Mouse (Mus musculus): ENCODE measurements around the gene Mrpl44.

Mrpl44 gene

DNA sequence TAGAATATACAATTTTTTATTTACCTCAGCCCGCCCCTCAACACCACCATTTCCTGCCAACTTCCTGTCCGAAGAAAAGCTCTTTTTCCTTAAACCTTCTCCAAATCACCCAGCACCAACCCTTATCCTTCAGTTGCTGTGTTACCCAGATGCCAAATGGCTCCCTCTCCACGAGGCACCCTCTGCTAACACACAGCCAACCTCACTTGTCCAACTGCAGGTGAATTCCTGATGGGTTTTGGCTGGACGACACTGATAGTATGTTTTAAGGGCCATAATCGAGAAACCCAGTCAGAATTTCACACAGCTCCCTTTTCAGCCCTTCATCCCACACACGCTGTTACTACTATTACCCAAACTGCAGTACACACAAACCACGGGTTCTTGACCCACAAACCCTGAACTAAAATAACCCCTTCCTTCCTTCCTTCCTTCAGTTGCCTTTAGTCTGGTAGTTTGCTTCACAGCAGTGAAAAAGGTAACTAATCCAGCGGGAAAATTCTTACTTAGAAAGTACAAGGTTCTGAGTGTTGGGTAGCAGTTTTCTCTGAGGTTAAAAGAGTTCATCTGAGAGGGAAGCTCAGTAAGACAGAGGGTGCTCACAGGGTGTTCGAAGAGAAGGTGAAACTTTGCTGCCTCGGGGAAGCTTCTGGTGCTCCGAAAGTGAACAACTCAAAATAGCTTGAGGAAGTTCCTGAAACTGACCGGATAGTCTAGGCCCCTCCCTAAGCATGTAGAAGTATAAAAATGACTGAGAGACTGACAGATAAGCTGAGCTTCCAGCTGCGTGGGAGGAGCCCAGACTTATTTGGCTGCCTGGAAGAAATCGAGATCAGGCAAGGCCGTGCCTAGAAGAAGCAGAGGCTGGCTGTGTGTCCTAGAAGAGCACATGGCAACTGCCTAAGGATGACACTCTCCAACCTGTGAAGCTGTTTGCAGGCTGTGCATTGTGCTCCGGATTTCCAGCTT, 13.3 kb upstream of the Mrpl44 start:
- no peak for DNase-seq (ENCODE audit: low spot score in 2 of 2)

DNA sequence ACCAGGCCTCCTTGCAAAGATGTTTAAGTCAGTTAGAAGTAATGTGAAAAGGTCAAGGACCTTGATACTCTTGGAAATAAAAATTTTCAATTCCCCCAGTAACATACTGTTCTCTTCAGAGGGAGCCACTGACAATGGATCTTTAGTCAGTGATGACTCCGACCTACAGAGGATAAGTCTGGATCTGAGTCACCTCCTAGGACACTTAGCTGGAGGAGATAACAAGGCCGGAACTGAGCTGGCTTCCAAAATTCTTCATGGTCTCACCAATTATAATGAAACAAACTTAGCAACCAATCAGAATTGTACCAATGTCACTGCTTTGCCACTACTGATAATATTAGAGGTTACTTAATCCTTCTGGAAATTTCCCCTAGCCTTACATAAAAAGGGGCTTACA, 11.8 kb upstream of the Mrpl44 start:
- no peak for DNase-seq (ENCODE audit: low spot score in 2 of 2)

DNA sequence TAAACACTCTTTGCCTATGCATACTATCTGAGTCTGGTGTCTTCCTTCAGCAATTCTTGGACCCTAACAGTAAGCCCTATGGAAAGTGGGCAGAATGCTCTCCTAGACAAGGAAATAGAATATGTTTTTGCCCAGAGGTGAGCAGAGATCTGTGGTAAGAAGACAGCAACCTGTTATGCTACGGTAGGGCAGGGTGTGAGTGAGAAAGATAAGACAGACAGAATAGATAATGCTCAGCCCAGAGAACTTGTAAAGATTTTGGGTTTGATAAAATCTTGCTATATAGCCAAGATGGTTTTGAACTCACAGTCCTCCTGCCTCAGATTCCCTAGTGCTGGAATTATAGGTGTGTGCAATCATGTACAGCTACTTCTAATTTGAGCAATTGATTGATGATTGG, 11.3 kb upstream of the Mrpl44 start:
- no peak for DNase-seq (ENCODE audit: low spot score in 2 of 2)

DNA sequence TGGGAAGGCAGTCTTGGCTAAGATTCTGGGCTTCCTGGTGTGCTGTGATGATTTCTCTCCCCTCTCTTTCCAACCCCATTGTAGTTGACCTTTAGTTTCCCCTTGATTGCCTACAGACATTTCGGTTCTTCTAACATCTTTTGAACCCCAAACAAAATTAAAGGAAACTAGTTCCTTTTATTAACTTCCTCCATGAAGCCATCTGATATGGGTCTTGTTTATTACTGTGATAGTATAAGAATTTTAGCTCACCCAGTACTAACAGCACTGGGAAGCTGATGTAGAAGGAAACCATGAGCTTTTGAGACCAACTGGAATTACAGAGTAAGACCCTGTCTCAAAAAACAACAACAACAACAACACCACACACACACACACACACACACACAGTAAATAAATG, 7.6 kb upstream of the Mrpl44 start:
- DNase-seq (ENCODE audit: low spot score in 2 of 2), result no peak

DNA sequence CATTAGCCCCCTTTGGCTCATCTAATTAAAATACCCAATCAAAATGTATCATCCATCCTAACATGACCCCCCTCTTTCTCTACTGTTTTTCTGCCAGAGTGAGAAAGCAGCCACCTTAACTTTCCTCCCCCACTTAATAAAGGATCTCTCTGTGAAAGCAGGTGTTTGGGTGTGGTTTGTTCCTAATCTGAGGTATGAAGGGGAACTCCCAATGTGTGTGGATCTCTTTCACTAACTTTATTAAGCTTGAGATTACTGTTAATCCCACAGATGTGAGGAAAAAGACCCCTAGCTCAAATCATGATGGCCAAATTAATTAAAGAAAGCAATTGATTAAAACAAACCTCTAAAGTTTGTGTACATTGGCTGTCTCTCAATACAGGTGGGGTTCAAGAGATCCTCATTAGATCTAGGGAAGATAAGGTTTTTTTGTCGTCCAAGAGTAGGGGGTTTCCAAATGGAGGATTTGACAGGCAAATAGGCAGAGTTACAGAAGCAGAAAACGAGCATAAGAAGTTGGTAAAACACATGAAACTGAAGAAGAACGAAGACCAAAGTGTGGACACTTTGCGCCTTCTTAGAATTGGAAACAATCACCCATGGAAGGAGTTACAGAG, 1.5 kb upstream of the Mrpl44 start:
- no peak for DNase-seq (ENCODE audit: low spot score in 2 of 2)

DNA sequence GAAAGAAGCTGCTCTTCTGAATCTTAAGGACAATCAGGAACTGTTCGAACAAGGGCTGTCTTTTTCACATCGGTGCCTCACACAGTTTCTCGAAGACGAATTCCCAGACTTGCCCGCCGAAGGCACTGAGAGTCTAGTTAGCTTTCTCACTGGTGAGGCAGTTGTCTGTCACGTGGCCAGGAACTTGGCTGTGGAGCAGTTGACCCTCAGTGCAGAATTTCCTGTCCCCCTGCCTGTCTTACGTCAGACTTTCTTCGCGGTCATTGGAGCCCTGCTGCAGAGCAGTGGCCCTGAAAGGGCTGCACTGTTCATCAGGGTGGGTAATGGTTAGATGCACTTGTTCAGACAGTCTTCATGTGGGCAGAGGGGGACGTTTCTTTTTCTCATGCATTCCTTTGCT, 2.2 kb downstream of the Mrpl44 start:
- DNase-seq (ENCODE audit: low spot score in 2 of 2), result no peak

DNA sequence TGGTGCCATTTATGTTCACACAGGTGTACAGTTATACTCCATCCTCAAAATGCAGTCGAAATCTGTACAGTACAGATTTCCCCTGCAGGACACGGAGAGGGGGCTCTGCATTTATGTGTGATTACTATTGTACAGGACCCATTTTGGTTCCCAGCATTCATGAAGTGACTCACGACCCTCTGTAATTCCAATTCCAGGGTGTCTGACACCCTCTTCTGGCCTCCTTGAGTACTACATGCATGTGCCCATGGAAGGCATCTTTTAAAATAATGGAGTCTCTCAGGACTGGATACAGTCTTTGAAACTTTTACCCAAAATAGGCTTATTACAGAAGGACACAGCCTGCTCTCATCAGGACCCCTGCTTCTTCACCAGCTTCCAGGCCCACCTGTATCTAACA, 6.6 kb downstream of the Mrpl44 start:
- DNase-seq (ENCODE audit: low spot score in 2 of 2), result no peak

DNA sequence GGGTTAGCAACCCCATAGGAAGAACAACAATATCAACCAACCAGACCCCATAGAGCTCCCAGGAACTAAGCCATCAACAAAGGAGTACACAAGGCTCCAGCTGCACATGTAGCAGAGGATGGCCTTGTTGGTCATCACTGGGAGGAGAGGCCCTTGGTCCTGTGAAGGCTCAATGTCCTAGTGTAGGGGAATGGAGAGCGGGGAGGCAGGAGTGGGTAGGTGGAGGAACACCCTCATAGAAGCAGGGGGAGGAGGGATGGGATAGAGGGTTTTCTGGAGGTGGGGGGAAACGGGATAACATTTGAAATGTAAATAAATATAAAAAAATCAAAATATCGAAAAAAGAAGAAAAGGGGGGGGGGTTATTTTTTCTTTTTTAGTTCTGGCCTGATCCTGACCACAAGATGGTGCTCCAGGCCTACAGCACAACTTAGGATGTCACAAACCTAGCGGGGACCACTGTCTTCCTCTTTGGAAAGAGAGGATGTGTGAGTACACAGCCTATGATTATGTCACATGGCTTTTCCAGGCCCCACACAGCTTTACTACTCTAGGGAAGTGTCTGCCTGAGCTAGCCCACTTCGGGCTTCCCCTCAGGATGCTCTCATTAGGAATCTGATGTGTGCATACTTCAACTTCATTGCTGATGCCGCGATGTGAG, 10.6 kb downstream of the Mrpl44 start:
- DNase-seq (ENCODE audit: low spot score in 2 of 2), result peak in 1 of 2 experiments; percentile 13

DNA sequence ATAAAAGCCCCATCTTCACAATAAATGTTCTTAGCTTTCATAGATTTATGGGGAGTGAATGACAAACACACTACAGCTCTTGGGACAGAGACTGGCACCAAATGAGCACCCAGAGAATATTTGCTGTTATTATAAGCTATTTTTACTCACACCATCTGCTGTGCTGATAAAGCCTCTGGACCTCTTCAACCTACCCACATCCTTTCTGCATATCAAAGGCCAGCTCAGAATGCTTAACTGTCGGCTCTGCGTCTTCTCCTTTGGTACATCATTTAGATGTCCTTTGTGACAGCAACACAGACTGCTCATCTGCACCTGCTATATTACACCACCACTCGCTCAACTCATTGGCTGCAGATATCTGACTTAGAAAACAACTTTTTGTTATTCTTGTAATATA, 21.3 kb downstream of the Mrpl44 start:
- no peak for DNase-seq (ENCODE audit: low spot score in 2 of 2)

DNA sequence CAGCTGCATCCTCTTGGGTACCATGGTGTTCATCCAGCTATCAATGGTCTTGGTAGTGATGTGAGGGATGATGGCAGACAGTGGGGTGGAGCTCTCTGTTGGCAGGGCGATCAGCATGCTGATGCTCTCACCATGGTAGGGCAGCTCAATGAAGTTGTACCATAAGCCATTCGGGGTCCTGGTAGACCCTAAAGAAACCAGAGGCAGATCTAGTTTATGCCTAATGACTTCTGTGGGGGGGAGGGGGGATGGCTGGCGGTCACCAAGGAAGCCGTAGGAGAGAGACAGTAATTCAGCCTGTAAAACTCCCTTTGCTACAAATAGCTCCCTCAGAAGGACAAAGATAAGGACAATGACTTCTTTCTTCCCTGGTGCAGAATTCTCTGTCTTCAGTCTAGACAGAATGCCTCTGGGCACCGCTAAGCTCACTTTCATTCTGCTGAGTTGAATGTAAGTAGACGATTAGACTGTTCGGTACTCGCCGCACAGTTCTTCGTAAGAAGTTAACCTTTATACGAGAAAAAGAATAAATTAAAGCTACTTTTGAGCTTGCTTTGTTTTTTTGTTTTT, 27.1 kb downstream of the Mrpl44 start:
- DNase-seq (ENCODE audit: low spot score in 2 of 2), result no peak

DNA sequence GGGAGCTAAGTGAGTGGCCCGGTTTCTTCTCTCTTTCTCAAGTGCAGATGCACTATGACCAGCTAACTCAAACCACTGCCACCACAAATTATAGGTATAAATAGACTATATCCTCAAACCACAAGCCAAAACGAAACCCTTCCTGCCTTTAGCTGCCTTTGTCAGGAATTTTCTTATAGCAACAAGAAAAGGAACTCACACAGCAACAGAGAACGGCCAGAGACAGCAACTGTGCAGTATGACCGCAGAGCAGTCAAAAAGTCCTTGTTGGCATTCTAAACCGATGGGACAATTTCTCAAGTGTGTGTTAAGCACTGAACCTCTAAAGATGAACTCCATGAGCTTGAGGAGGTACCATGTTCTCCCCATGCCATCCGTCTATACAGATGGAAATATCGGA, 27.8 kb downstream of the Mrpl44 start:
- no peak for DNase-seq (ENCODE audit: low spot score in 2 of 2)

DNA sequence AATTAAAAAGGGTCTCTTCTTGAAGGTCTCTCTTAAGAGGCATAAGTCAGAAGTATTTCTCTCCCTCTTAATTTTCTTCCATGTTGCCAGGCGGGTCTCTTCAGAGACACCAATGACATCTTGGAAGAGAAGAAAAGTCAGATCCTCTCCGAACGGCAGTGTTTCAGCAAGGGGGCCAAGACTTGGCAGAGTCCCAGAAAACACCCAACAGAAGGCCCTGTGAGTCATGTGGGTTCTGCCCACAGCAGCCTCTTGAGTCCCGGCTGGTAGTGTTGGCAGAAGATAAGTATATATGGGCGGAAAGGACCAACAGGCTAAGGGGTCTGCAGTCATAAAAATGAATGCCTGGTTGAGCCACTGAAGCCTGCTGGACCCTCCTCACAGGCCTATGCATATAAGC, 31.0 kb downstream of the Mrpl44 start:
- DNase-seq (ENCODE audit: low spot score in 2 of 2), result no peak

DNA sequence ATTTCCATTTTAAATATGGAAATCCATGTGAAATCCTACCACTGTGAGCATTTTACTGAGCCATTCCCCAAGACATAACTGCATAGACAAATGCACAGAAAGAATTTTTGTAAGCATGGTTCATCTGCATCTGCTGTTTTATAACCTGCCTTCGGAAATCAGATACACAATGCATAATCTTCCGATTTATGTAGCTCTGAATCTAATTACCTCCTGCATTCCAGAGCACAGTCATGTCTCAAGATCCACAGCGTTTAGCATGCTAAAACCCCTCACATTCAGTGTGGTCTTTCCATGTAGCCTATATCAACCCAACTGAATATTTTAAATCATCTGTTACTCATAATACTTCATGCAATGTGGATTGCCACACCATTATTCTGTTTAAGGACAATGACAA, 33.6 kb downstream of the Mrpl44 start:
- DNase-seq (ENCODE audit: low spot score in 2 of 2), result no peak

DNA sequence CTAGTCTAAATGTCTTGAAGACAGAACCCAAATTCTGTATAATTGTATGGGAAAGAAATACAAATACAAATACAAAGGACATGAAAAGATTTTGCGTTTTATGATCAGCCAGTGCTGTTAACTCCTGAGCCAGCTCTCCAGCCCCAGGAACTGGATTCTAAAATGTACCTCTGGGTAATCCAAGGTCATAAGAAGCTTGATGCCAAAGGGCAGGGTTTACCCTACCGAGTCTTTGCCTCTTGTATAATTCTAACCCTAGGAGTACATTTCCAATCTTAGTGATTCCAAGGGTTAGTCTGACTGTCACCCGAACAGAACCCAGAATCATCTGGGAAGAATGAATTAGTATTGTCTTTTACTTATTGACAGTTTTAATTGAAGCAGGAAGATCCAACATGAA, 39.6 kb downstream of the Mrpl44 start:
- DNase-seq (ENCODE audit: low spot score in 2 of 2), result no peak

DNA sequence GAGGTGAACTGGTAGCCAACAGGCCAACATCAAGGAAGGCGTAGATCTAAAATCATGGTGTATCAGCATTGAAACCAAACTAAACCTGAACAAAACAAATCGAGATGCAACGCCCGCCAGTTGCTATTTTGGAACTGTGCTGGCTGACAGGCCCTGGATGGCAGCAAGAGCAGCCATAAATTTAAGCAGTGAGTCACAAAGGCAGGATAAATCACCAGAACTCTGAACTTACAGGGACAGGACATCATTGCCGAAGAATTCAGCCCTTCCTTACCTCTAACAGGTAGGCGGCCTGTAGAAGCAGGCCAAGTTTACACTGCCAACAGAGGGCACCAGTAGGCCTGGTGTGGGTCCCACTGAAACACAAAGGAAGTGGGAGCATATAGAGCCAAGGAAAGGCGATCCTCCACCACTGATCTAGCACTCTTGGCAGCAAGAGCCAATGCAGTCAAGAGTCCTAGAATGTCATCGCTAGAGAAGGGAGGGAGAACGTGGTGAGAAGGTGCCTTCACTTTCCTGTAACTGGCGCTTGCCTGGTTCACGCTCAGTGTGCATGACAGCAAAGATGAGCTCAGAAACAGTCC, 43.6 kb downstream of the Mrpl44 start:
- DNase-seq (ENCODE audit: low spot score in 2 of 2), result no peak

DNA sequence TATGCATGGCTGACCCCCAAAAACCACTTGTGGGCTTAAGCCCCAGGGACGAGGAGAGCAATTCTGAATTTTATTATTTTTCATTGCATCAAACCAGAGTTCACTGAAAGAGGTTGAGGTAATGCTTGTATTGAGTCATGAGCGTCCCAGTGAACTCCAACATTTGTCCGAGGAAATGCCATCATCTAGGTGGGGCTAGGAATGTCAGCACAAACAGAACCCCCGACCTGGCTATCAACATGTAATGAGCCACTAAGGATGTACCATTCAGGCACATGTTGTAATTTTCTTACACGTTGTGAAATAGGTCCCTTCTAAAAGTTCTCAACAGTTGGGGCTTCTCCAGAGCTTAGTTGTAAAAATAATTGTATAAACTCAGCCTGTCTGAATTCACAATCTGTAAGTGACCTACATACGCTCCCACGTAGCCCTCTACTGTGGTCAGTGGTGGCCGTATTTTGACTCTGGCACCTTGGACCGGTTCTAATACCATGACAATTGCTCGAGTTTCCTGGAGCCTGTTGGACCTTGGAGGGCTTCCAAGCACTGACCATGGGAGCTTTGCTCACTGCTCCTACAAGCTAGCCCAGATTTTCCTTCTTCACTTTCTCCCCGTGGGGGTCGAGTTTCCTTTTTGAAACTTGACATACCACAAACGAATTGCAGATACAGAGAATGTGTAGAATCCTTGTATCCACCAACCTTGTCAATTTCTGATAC, 47.1 kb downstream of the Mrpl44 start:
- DNase-seq (ENCODE audit: low spot score in 2 of 2), result peak; percentile 71 to 78

DNA sequence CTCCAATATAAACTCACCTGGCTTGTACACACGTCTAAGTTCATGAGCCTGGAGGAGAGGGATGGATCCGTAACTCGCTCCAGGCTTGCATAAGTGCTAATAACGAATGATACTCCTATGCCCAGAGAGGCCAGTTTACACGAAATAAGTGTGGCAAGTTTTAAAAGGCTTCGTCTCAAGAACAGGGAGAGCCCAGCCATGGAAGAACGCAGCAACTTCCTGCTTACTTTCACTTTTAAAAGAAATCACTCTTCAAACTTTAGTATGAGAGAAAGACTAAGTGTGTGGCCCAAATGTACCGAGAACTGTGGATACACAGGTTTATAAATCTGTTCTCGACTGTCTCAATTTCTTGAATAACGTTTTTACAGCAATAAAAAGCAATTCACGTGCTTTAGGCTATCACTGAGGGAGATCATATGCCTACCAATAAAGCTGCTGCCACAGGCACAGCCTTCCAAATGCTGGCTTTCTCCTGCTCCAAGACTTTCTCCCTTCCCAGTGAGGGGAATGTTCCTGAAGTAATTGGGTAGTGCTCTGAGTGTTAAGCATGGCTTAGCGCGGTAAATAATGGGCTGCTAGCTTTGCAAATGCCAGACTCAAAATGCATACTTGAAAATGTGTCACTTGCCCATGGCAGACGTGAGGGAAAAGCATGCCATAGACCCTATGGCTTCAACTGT, 48.3 kb downstream of the Mrpl44 start:
- DNase-seq (ENCODE audit: low spot score in 2 of 2), result peak; percentile 12 to 19

Data from heart, adult 9 months (tissue).